Mouse (Mus musculus): ENCODE results near the gene Atp8b2. TPM values are rescaled to one million over a fixed set of nuclear protein-coding genes. Genes with fewer than 3 reads are reported as not detected.

Atp8b2 gene
- total and polyA plus RNA-seq, 3 experiments: 33.2 to 44.4 (median 35.8) TPM

DNA sequence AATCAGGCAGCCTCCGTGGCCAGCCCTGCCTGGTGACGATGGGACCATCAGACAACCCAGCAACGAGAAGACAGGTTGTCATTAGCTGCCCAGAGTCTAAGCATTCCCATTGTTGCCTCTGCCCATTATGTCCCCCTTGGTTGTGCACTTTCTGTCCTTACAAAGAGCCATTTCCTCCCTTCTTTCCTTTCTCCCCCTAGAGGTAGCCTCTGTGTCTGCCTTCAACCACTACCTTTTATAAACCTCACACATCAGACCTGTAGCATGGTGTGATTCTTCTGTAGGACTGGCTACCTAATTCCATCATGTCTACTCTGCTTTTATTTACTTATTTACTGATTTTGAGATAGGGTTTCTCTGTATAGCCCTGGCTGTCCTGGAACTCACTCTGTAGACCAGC lies 23.9 kb upstream of the Atp8b2 start:
- TF ChIP-seq CTCF (conservative IDR thresholded peaks at IDR 0.05 in 1 of 2, IDR thresholded peaks at IDR 0.05 in 1 of 2; ENCODE audit: low read depth in 2 of 2, low read length in 2 of 2): peak in 1 of 2 experiments; percentile 42; a peak in 2 of 4 replicates
- no peak for TF ChIP-seq MAX (IDR thresholded peaks at IDR 0.05; ENCODE audit: low read length)
- H3K4me1 ChIP-seq (ENCODE audit: control insufficient read depth in 1 of 2, insufficient read depth in 2 of 2): no peaks in the 10 kb centered on the region
- H3K4me3 ChIP-seq (replicated peaks in 1 of 3; ENCODE audit: low read depth in 2 of 3, low read length in 2 of 3, poor library complexity in 1 of 3): no peak overlapping the region
- DNase-seq (ENCODE audit: extremely low read depth): no peak
- peaks cover 0 to 9% of the 10 kb centered on the region in 2 experiments for H3K36me3 ChIP-seq (replicated peaks in 1 of 2; ENCODE audit: control insufficient read depth in 1 of 2, insufficient read depth in 1 of 2, low read length in 1 of 2)
- in situ Hi-C loops (cut with MboI; ENCODE audit: low pct_ligation_motif_present, low pct_unique_long_range_greater_than_20kb, low sequenced_read_pairs) (no loop called here), dilution Hi-C loops (cut with MboI; ENCODE audit: extremely low pct_ligation_motif_present, extremely low pct_unique_long_range_greater_than_20kb, low sequenced_read_pairs) (no loop called here)
- no peaks in the 10 kb centered on the region for H3K9me3 ChIP-seq (replicated peaks; ENCODE audit: low read length)
- H3K27ac ChIP-seq (ENCODE audit: insufficient read depth, low read depth): no peak overlapping the region
- H3K4me2 ChIP-seq (ENCODE audit: insufficient read depth, low read depth, poor library complexity, severe bottlenecking): no peak overlapping the region
- H3K79me2 ChIP-seq (replicated peaks; ENCODE audit: control insufficient read depth, extremely low read depth, insufficient read depth, poor library complexity, severe bottlenecking): no peaks in the 10 kb centered on the region
- H3K27me3 ChIP-seq (replicated peaks): no peaks in the 10 kb centered on the region
- H3K9ac ChIP-seq (ENCODE audit: insufficient read depth, low read depth): no peak overlapping the region

DNA sequence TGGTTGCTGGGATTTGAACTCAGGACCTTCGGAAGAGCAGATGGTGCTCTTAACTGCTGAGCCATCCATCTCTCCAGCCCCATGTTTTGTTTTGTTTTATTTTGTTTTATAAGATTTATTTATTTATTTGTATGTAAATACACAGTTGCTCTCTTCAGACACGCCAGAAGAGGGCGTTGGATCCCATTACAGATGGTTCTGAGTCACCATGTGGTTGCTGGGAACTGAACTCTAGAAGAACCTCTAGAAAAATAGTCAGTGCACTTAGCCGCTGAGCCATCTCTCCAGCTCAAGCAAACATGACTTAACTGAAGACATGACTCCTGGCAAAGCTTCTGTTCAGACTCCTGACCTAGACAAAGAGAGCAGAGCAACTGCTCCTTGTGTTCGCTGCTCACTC lies 19.1 kb upstream of the Atp8b2 start:
- H3K36me3 ChIP-seq (replicated peaks in 1 of 2; ENCODE audit: control insufficient read depth in 1 of 2, insufficient read depth in 1 of 2, low read length in 1 of 2): no peaks in the 10 kb centered on the region
- H3K4me3 ChIP-seq (replicated peaks in 1 of 3; ENCODE audit: low read depth in 2 of 3, low read length in 2 of 3, poor library complexity in 1 of 3): no peak overlapping the region
- no peaks in the 10 kb centered on the region for H3K79me2 ChIP-seq (replicated peaks; ENCODE audit: control insufficient read depth, extremely low read depth, insufficient read depth, poor library complexity, severe bottlenecking)
- dilution Hi-C loops (cut with MboI; ENCODE audit: extremely low pct_ligation_motif_present, extremely low pct_unique_long_range_greater_than_20kb, low sequenced_read_pairs): no loop called here
- no peak overlapping the region for H3K4me2 ChIP-seq (ENCODE audit: insufficient read depth, low read depth, poor library complexity, severe bottlenecking)
- no peak overlapping the region for H3K9ac ChIP-seq (ENCODE audit: insufficient read depth, low read depth)
- TF ChIP-seq EP300 (IDR thresholded peaks at IDR 0.05; ENCODE audit: low read length) (no peak), MAX (IDR thresholded peaks at IDR 0.05; ENCODE audit: low read length) (no peak), JUN (IDR thresholded peaks at IDR 0.05; ENCODE audit: insufficient read depth, low read depth, low read length) (no peak), MYC (IDR thresholded peaks at IDR 0.05; ENCODE audit: low read depth, low read length) (no peak), E2F4 (IDR thresholded peaks at IDR 0.05; ENCODE audit: insufficient replicate concordance, low read depth, low read length) (no peak), NRF1 (IDR thresholded peaks at IDR 0.05; ENCODE audit: low read depth, low read length) (no peak), UBTF (IDR thresholded peaks at IDR 0.05; ENCODE audit: low read depth, low read length) (no peak), NELFE (IDR thresholded peaks at IDR 0.05; ENCODE audit: low read depth, low read length) (no peak), ZKSCAN1 (IDR thresholded peaks at IDR 0.05; ENCODE audit: borderline replicate concordance, low read depth, low read length) (no peak), TCF12 (IDR thresholded peaks at IDR 0.05; ENCODE audit: low read depth, low read length) (no peak), IRF4 (IDR thresholded peaks at IDR 0.05; ENCODE audit: low read depth, low read length) (no peak), SIN3A (IDR thresholded peaks at IDR 0.05; ENCODE audit: low read length) (no peak), CHD2 (IDR thresholded peaks at IDR 0.05; ENCODE audit: low read length) (no peak), PAX5 (IDR thresholded peaks at IDR 0.05; ENCODE audit: low read length) (no peak)
- peaks cover 3 to 10% of the 10 kb centered on the region in 2 experiments; a peak in 2 of 4 replicates for H3K4me1 ChIP-seq (ENCODE audit: control insufficient read depth in 1 of 2, insufficient read depth in 2 of 2)
- no peak for DNase-seq (ENCODE audit: extremely low read depth)
- H3K27ac ChIP-seq (ENCODE audit: insufficient read depth, low read depth): no peak overlapping the region
- no peaks in the 10 kb centered on the region for H3K9me3 ChIP-seq (replicated peaks; ENCODE audit: low read length)
- H3K27me3 ChIP-seq (replicated peaks): no peaks in the 10 kb centered on the region
- in situ Hi-C loops (cut with MboI; ENCODE audit: low pct_ligation_motif_present, low pct_unique_long_range_greater_than_20kb, low sequenced_read_pairs): no loop called here

DNA sequence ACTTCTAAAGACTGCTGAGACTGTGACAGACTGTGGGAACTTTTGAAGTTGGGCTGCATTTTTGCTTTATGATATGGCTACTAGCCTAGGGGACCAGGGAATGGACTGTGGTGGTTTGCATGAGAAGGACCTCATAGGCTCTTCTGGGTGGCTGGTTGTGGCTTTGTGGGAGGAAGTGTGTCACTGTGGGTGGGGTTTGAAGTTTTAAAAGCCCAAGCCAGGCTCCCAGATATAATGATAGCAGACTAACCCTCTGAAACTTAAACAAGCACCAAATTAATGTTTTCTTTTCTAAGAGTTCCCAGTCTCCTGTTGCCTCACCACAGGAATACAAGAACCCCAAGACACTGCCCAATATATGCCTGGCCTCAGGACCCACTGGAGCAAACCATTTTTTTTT lies 13.6 kb upstream of the Atp8b2 start:
- dilution Hi-C loops (cut with MboI; ENCODE audit: extremely low pct_ligation_motif_present, extremely low pct_unique_long_range_greater_than_20kb, low sequenced_read_pairs): no loop called here
- Histone ChIP-seq H3K27ac (ENCODE audit: insufficient read depth, low read depth) (no peak overlapping the region), H3K4me1 (ENCODE audit: control insufficient read depth in 1 of 2, insufficient read depth in 2 of 2) (peaks cover 3 to 22% of the 10 kb centered on the region in 2 experiments; a peak in 2 of 4 replicates), H3K9me3 (replicated peaks; ENCODE audit: low read length) (no peaks in the 10 kb centered on the region), H3K27me3 (replicated peaks) (no peaks in the 10 kb centered on the region), H3K4me2 (ENCODE audit: insufficient read depth, low read depth, poor library complexity, severe bottlenecking) (no peak overlapping the region), H3K4me3 (replicated peaks in 1 of 3; ENCODE audit: low read depth in 2 of 3, low read length in 2 of 3, poor library complexity in 1 of 3) (no peak overlapping the region), H3K9ac (ENCODE audit: insufficient read depth, low read depth) (no peak overlapping the region), H3K79me2 (replicated peaks; ENCODE audit: control insufficient read depth, extremely low read depth, insufficient read depth, poor library complexity, severe bottlenecking) (no peaks in the 10 kb centered on the region), H3K36me3 (replicated peaks in 1 of 2; ENCODE audit: control insufficient read depth in 1 of 2, insufficient read depth in 1 of 2, low read length in 1 of 2) (no peaks in the 10 kb centered on the region)
- TF ChIP-seq PAX5 (IDR thresholded peaks at IDR 0.05; ENCODE audit: low read length): no peak
- no peak for TF ChIP-seq HCFC1 (IDR thresholded peaks at IDR 0.05; ENCODE audit: low read depth, low read length)
- no peak for TF ChIP-seq MYC (IDR thresholded peaks at IDR 0.05; ENCODE audit: low read depth, low read length)
- no peak for TF ChIP-seq USF1 (IDR thresholded peaks at IDR 0.05; ENCODE audit: low read depth, low read length)
- no peak for DNase-seq (ENCODE audit: extremely low read depth)
- in situ Hi-C loops (cut with MboI; ENCODE audit: low pct_ligation_motif_present, low pct_unique_long_range_greater_than_20kb, low sequenced_read_pairs): no loop called here

Measured in CH12.LX (cell line).